Mouse (Mus musculus): ENCODE measurements at regions not wholly inside any gene's neighbourhood (a gene's known extent, or its start where the extent isn't known, plus 50 kb on each side); places are given as distances from the start of the nearest gene placed in this dataset.

- no peaks in the 10 kb centered on the region for H3K9me3 ChIP-seq (ENCODE audit: control insufficient read depth, low read length)
- DNase-seq (ENCODE audit: low spot score) = no peak
- no peak overlapping the region for H3K4me3 ChIP-seq (ENCODE audit: low read depth, low read length)
- 56% methylated on average over 12 of the region's 12 CpGs for WGBS
- no peak overlapping the region for H3K9ac ChIP-seq (ENCODE audit: low read length)
- no peaks in the 10 kb centered on the region for H3K27me3 ChIP-seq (ENCODE audit: control insufficient read depth, insufficient read depth, low read length)
- no peaks in the 10 kb centered on the region for H3K36me3 ChIP-seq (ENCODE audit: control insufficient read depth, insufficient read depth, low read length)
- H3K4me2 ChIP-seq (replicated peaks; ENCODE audit: low read depth) = no peak overlapping the region
- no peaks in the 10 kb centered on the region for H3K4me1 ChIP-seq (replicated peaks; ENCODE audit: control insufficient read depth, insufficient read depth)
- TF ChIP-seq CTCF (IDR thresholded peaks at IDR 0.05; ENCODE audit: low read depth) (no peak), EP300 (optimal IDR thresholded peaks at IDR 0.05) (no peak)
- no peak for ATAC-seq (ENCODE audit: low FRiP score, low TSS enrichment)
- no peak overlapping the region for H3K27ac ChIP-seq (replicated peaks)
Measured at GRCm38 (mm10) chr9:101424974-101425670, 173.5 kb upstream of the Ppp2r3a start.

DNA sequence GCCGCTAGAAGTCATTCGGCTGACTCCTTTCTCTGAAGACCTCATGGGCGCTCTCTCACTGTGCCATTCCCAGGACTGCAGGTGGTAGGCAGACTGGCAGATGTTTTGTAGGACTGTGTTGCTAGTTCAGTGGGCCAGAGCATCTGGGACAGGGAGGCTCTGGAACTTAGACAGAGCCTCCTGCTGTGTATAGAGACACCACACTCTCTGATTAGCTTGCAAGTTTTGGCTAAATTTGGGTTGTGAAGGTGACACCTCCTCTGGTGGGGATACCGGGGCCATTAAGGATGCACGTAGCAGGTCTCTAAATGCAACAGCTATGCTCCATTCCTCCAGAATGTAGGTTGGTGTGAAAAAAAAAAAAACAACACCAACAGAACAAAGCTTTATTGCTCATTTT, 171.4 kb upstream of the Ppp2r3a start:
- 91% methylated on average over 5 of the region's 5 CpGs for WGBS
- no peaks in the 10 kb centered on the region for H3K27me3 ChIP-seq (ENCODE audit: control insufficient read depth, insufficient read depth, low read length)
- H3K4me1 ChIP-seq (replicated peaks; ENCODE audit: control insufficient read depth, insufficient read depth) = no peaks in the 10 kb centered on the region
- no peak for DNase-seq (ENCODE audit: low spot score)
- TF ChIP-seq EP300 (optimal IDR thresholded peaks at IDR 0.05) (no peak), CTCF (IDR thresholded peaks at IDR 0.05; ENCODE audit: low read depth) (no peak)
- H3K9me3 ChIP-seq (ENCODE audit: control insufficient read depth, low read length) = no peaks in the 10 kb centered on the region
- no peak for ATAC-seq (ENCODE audit: low FRiP score, low TSS enrichment)
- no peak overlapping the region for H3K27ac ChIP-seq (replicated peaks)
- no peaks in the 10 kb centered on the region for H3K36me3 ChIP-seq (ENCODE audit: control insufficient read depth, insufficient read depth, low read length)
- H3K9ac ChIP-seq (ENCODE audit: low read length) = no peak overlapping the region
- H3K4me3 ChIP-seq (ENCODE audit: low read depth, low read length) = no peak overlapping the region
- no peak overlapping the region for H3K4me2 ChIP-seq (replicated peaks; ENCODE audit: low read depth)

- H3K27ac ChIP-seq (replicated peaks) = no peak overlapping the region
- H3K9ac ChIP-seq (ENCODE audit: low read length) = no peak overlapping the region
- no peak overlapping the region for H3K4me2 ChIP-seq (replicated peaks; ENCODE audit: low read depth)
- WGBS = 63% methylated on average over 11 of the region's 11 CpGs
- DNase-seq (ENCODE audit: low spot score) (no peak), ATAC-seq (ENCODE audit: low FRiP score, low TSS enrichment) (no peak)
- no peaks in the 10 kb centered on the region for H3K4me1 ChIP-seq (replicated peaks; ENCODE audit: control insufficient read depth, insufficient read depth)
- no peaks in the 10 kb centered on the region for H3K27me3 ChIP-seq (ENCODE audit: control insufficient read depth, insufficient read depth, low read length)
- TF ChIP-seq CTCF (IDR thresholded peaks at IDR 0.05; ENCODE audit: low read depth) = no peak
- TF ChIP-seq EP300 (optimal IDR thresholded peaks at IDR 0.05) = no peak
- no peaks in the 10 kb centered on the region for H3K36me3 ChIP-seq (ENCODE audit: control insufficient read depth, insufficient read depth, low read length)
- no peaks in the 10 kb centered on the region for H3K9me3 ChIP-seq (ENCODE audit: control insufficient read depth, low read length)
- H3K4me3 ChIP-seq (ENCODE audit: low read depth, low read length) = no peak overlapping the region
Measured at GRCm38 (mm10) chr9:101422006-101422405, 170.4 kb upstream of the Ppp2r3a start.

- DNase-seq (ENCODE audit: low spot score) (no peak), ATAC-seq (ENCODE audit: low FRiP score, low TSS enrichment) (no peak)
- H3K9ac ChIP-seq (ENCODE audit: low read length) = no peak overlapping the region
- H3K4me2 ChIP-seq (replicated peaks; ENCODE audit: low read depth) = no peak overlapping the region
- WGBS = 89% methylated on average over 7 of the region's 7 CpGs
- H3K4me1 ChIP-seq (replicated peaks; ENCODE audit: control insufficient read depth, insufficient read depth) = no peaks in the 10 kb centered on the region
- H3K27me3 ChIP-seq (ENCODE audit: control insufficient read depth, insufficient read depth, low read length) = no peaks in the 10 kb centered on the region
- no peak overlapping the region for H3K4me3 ChIP-seq (ENCODE audit: low read depth, low read length)
- no peak for TF ChIP-seq EP300 (optimal IDR thresholded peaks at IDR 0.05)
- no peak for TF ChIP-seq CTCF (IDR thresholded peaks at IDR 0.05; ENCODE audit: low read depth)
- H3K27ac ChIP-seq (replicated peaks) = no peak overlapping the region
- no peaks in the 10 kb centered on the region for H3K36me3 ChIP-seq (ENCODE audit: control insufficient read depth, insufficient read depth, low read length)
- no peaks in the 10 kb centered on the region for H3K9me3 ChIP-seq (ENCODE audit: control insufficient read depth, low read length)
Measured at GRCm38 (mm10) chr9:101421136-101421535, 169.5 kb upstream of the Ppp2r3a start.

GRCm38 (mm10) chr9:101420181-101420580, 168.6 kb upstream of the Ppp2r3a start:
- no peak overlapping the region for H3K9ac ChIP-seq (ENCODE audit: low read length)
- H3K36me3 ChIP-seq (ENCODE audit: control insufficient read depth, insufficient read depth, low read length) = no peaks in the 10 kb centered on the region
- ATAC-seq (ENCODE audit: low FRiP score, low TSS enrichment) (no peak), DNase-seq (ENCODE audit: low spot score) (no peak)
- TF ChIP-seq CTCF (IDR thresholded peaks at IDR 0.05; ENCODE audit: low read depth) (no peak), EP300 (optimal IDR thresholded peaks at IDR 0.05) (no peak)
- no peaks in the 10 kb centered on the region for H3K9me3 ChIP-seq (ENCODE audit: control insufficient read depth, low read length)
- WGBS = 91% methylated on average over 4 of the region's 4 CpGs
- H3K27ac ChIP-seq (replicated peaks) = no peak overlapping the region
- no peak overlapping the region for H3K4me2 ChIP-seq (replicated peaks; ENCODE audit: low read depth)
- no peak overlapping the region for H3K4me3 ChIP-seq (ENCODE audit: low read depth, low read length)
- no peaks in the 10 kb centered on the region for H3K27me3 ChIP-seq (ENCODE audit: control insufficient read depth, insufficient read depth, low read length)
- H3K4me1 ChIP-seq (replicated peaks; ENCODE audit: control insufficient read depth, insufficient read depth) = no peaks in the 10 kb centered on the region

DNA sequence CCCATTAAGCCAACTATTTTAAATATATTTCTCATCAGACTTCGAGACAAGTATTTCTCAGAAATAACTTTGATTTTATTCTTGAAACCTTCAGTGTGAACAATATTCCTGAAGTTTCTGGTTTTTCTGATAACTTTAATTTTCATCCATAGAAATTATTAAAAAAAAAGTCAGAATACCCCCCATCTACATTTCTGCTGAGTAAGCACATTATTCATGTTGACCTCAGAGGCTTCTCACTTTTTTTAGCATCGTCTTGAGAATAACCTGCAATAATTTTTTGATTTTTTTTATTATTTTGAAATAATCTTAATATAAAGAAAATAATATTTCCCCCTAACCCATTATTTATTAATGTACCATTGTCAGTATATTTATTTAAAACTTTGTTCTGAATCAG, 166.1 kb upstream of the Ppp2r3a start:
- no peak overlapping the region for H3K9ac ChIP-seq (ENCODE audit: low read length)
- TF ChIP-seq EP300 (optimal IDR thresholded peaks at IDR 0.05) (no peak), CTCF (IDR thresholded peaks at IDR 0.05; ENCODE audit: low read depth) (no peak)
- no peaks in the 10 kb centered on the region for H3K4me1 ChIP-seq (replicated peaks; ENCODE audit: control insufficient read depth, insufficient read depth)
- H3K27me3 ChIP-seq (ENCODE audit: control insufficient read depth, insufficient read depth, low read length) = no peaks in the 10 kb centered on the region
- no peak overlapping the region for H3K4me2 ChIP-seq (replicated peaks; ENCODE audit: low read depth)
- no peaks in the 10 kb centered on the region for H3K36me3 ChIP-seq (ENCODE audit: control insufficient read depth, insufficient read depth, low read length)
- H3K4me3 ChIP-seq (ENCODE audit: low read depth, low read length) = no peak overlapping the region
- WGBS = 89% methylated on average over 2 of the region's 2 CpGs
- no peak for DNase-seq (ENCODE audit: low spot score)
- ATAC-seq (ENCODE audit: low FRiP score, low TSS enrichment) = no peak
- H3K27ac ChIP-seq (replicated peaks) = no peak overlapping the region
- H3K9me3 ChIP-seq (ENCODE audit: control insufficient read depth, low read length) = no peaks in the 10 kb centered on the region
